Mouse (Mus musculus): Measurements from ENCODE around the gene Spsb3. TPM values are rescaled to one million over a fixed set of nuclear protein-coding genes. Genes with fewer than 3 reads are reported as not detected.

Spsb3 gene
- polyA plus RNA-seq, 1 experiment from 2014 or later, result 94.1 TPM

Other genes with a start within 250 kb of the Spsb3 start
- 45.3 and 52.6 TPM in 2 replicates for gene Slc9a3r2, start 236.3 kb upstream of the Spsb3 start, polyA plus RNA-seq (2015; fragmentation: Nextera tagmentation; extraction: Ambion mirVana)
- gene Npw, start 228.2 kb upstream of the Spsb3 start, polyA plus RNA-seq (2015; fragmentation: Nextera tagmentation; extraction: Ambion mirVana), result 0.38 and 0.66 TPM in 2 replicates
- 21.9 and 22.9 TPM in 2 replicates for gene Zfp598, start 217.0 kb upstream of the Spsb3 start, polyA plus RNA-seq (2015; fragmentation: Nextera tagmentation; extraction: Ambion mirVana)
- 240 and 255 TPM in 2 replicates for gene Syngr3, start 196.7 kb upstream of the Spsb3 start, polyA plus RNA-seq (2015; fragmentation: Nextera tagmentation; extraction: Ambion mirVana)
- 36.2 and 39.2 TPM in 2 replicates for gene Gfer, start 190.5 kb upstream of the Spsb3 start, polyA plus RNA-seq (2015; fragmentation: Nextera tagmentation; extraction: Ambion mirVana)
- gene Noxo1, start 190.4 kb upstream of the Spsb3 start, polyA plus RNA-seq (2015; fragmentation: Nextera tagmentation; extraction: Ambion mirVana), result 2.1 and 2.5 TPM in 2 replicates
- 71.4 and 72.1 TPM in 2 replicates for gene Tbl3, start 179.0 kb upstream of the Spsb3 start, polyA plus RNA-seq (2015; fragmentation: Nextera tagmentation; extraction: Ambion mirVana)
- gene Rnf151, start 168.6 kb upstream of the Spsb3 start, polyA plus RNA-seq (2015; fragmentation: Nextera tagmentation; extraction: Ambion mirVana), result not detected in 2 replicates
- 706 and 744 TPM in 2 replicates for gene Rps2, start 168.5 kb upstream of the Spsb3 start, polyA plus RNA-seq (2015; fragmentation: Nextera tagmentation; extraction: Ambion mirVana)
- gene Ndufb10, start 162.2 kb upstream of the Spsb3 start, polyA plus RNA-seq (2015; fragmentation: Nextera tagmentation; extraction: Ambion mirVana), result 270 and 281 TPM in 2 replicates
- not detected in 2 replicates for gene Rpl3l, start 158.8 kb upstream of the Spsb3 start, polyA plus RNA-seq (2015; fragmentation: Nextera tagmentation; extraction: Ambion mirVana)
- 16.5 and 19.8 TPM in 2 replicates for gene Msrb1, start 150.0 kb upstream of the Spsb3 start, polyA plus RNA-seq (2015; fragmentation: Nextera tagmentation; extraction: Ambion mirVana)
- gene Hs3st6, start 133.7 kb upstream of the Spsb3 start, polyA plus RNA-seq (2015; fragmentation: Nextera tagmentation; extraction: Ambion mirVana), result 0.25 TPM in 1 of 2 replicates, not detected in the other
- not detected in 2 replicates for gene Meiob, start 82.4 kb upstream of the Spsb3 start, polyA plus RNA-seq (2015; fragmentation: Nextera tagmentation; extraction: Ambion mirVana)
- gene Hagh, start 46.5 kb upstream of the Spsb3 start, polyA plus RNA-seq (2015; fragmentation: Nextera tagmentation; extraction: Ambion mirVana), result 61.5 and 66.8 TPM in 2 replicates
- gene Fahd1, start 36.3 kb upstream of the Spsb3 start, polyA plus RNA-seq (2015; fragmentation: Nextera tagmentation; extraction: Ambion mirVana), result 19.1 TPM in 2 replicates
- gene Igfals, start 20.6 kb upstream of the Spsb3 start, polyA plus RNA-seq (2015; fragmentation: Nextera tagmentation; extraction: Ambion mirVana), result 0.10 TPM in 1 of 2 replicates, not detected in the other
- 61.2 and 65.7 TPM in 2 replicates for gene Nubp2, start 294 bp upstream of the Spsb3 start, polyA plus RNA-seq (2015; fragmentation: Nextera tagmentation; extraction: Ambion mirVana)
- gene Eme2, start 8.4 kb downstream of the Spsb3 start, polyA plus RNA-seq (2015; fragmentation: Nextera tagmentation; extraction: Ambion mirVana), result 31.5 and 33.4 TPM in 2 replicates
- 73.1 and 78.9 TPM in 2 replicates for gene Mrps34, start 8.5 kb downstream of the Spsb3 start, polyA plus RNA-seq (2015; fragmentation: Nextera tagmentation; extraction: Ambion mirVana)
- gene Nme3, start 9.9 kb downstream of the Spsb3 start, polyA plus RNA-seq (2015; fragmentation: Nextera tagmentation; extraction: Ambion mirVana), result 79.7 and 82.3 TPM in 2 replicates
- 99.5 and 112 TPM in 2 replicates for gene Mapk8ip3, start 50.3 kb downstream of the Spsb3 start, polyA plus RNA-seq (2015; fragmentation: Nextera tagmentation; extraction: Ambion mirVana)
- 102 and 103 TPM in 2 replicates for gene Jpt2, start 74.0 kb downstream of the Spsb3 start, polyA plus RNA-seq (2015; fragmentation: Nextera tagmentation; extraction: Ambion mirVana)
- 6.3 and 7.1 TPM in 2 replicates for gene Cramp1l, start 129.1 kb downstream of the Spsb3 start, polyA plus RNA-seq (2015; fragmentation: Nextera tagmentation; extraction: Ambion mirVana)
- 20.0 and 22.5 TPM in 2 replicates for gene Ift140, start 129.4 kb downstream of the Spsb3 start, polyA plus RNA-seq (2015; fragmentation: Nextera tagmentation; extraction: Ambion mirVana)
- gene Tmem204, start 196.9 kb downstream of the Spsb3 start, polyA plus RNA-seq (2015; fragmentation: Nextera tagmentation; extraction: Ambion mirVana), result 12.6 and 13.0 TPM in 2 replicates
- gene Telo2, start 229.3 kb downstream of the Spsb3 start, polyA plus RNA-seq (2015; fragmentation: Nextera tagmentation; extraction: Ambion mirVana), result 57.8 and 67.0 TPM in 2 replicates
- gene Ptx4, start 234.1 kb downstream of the Spsb3 start, polyA plus RNA-seq (2015; fragmentation: Nextera tagmentation; extraction: Ambion mirVana), result not detected in 2 replicates
- gene Clcn7, start 246.7 kb downstream of the Spsb3 start, polyA plus RNA-seq (2015; fragmentation: Nextera tagmentation; extraction: Ambion mirVana), result 35.0 and 36.3 TPM in 2 replicates